Mouse (Mus musculus): ENCODE results near the gene Magi2. TPM values are rescaled to one million over a fixed set of nuclear protein-coding genes. Genes with fewer than 3 reads are reported as not detected.
A peak's percentile ranks its signal among the peaks of the same experiment; 100 is the strongest.

Magi2 gene
- polyA plus RNA-seq, 1 experiment, result 52.8 TPM

GRCm38 (mm10) chr5:19895893-19896292, 669.1 kb downstream of the Magi2 start:
- no peak overlapping the region for H3K27ac ChIP-seq (ENCODE audit: insufficient read depth, low read length)
- no peak overlapping the region for H3K4me3 ChIP-seq (ENCODE audit: insufficient read depth, low read length)
- H3K4me1 ChIP-seq (ENCODE audit: control insufficient read depth, insufficient read depth, low read length), result no peaks in the 10 kb centered on the region
- TF ChIP-seq CTCF (IDR thresholded peaks at IDR 0.05; ENCODE audit: extremely low read depth, insufficient read depth, low read length) (no peak), POLR2A (IDR thresholded peaks at IDR 0.05; ENCODE audit: extremely low read depth, insufficient read depth, low read length) (no peak)

GRCm38 (mm10) chr5:19901625-19902024, 674.8 kb downstream of the Magi2 start:
- no peaks in the 10 kb centered on the region for H3K4me1 ChIP-seq (ENCODE audit: control insufficient read depth, insufficient read depth, low read length)
- H3K4me3 ChIP-seq (ENCODE audit: insufficient read depth, low read length), result no peak overlapping the region
- no peak for TF ChIP-seq POLR2A (IDR thresholded peaks at IDR 0.05; ENCODE audit: extremely low read depth, insufficient read depth, low read length)
- TF ChIP-seq CTCF (IDR thresholded peaks at IDR 0.05; ENCODE audit: extremely low read depth, insufficient read depth, low read length), result no peak
- no peak overlapping the region for H3K27ac ChIP-seq (ENCODE audit: insufficient read depth, low read length)

DNA sequence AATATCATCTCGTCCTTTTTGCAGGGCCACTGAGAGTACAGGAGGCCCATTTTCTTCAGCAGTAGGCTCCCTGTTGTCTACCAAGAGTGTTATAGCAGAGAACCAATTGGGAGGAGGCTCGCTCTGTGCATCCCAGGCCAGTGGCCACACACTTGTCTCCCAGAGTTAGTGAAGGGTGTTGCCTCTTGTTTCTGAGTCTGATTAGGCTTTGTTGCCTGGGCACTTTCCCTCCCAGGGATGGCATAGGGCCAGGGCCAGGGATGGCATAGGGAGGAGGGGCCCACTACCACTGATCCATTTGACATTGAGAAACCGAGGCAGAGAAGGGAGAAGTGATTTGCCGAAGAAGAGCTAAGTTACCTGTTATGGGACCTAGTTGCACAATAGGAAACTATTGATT, 679.8 kb downstream of the Magi2 start:
- no peak overlapping the region for H3K4me3 ChIP-seq (ENCODE audit: insufficient read depth, low read length)
- peaks cover 2% of the 10 kb centered on the region; the same call in 1 of the 2 replicates for H3K4me1 ChIP-seq (ENCODE audit: control insufficient read depth, insufficient read depth, low read length)
- TF ChIP-seq POLR2A (IDR thresholded peaks at IDR 0.05; ENCODE audit: extremely low read depth, insufficient read depth, low read length) (no peak), CTCF (IDR thresholded peaks at IDR 0.05; ENCODE audit: extremely low read depth, insufficient read depth, low read length) (no peak)
- no peak overlapping the region for H3K27ac ChIP-seq (ENCODE audit: insufficient read depth, low read length)

DNA sequence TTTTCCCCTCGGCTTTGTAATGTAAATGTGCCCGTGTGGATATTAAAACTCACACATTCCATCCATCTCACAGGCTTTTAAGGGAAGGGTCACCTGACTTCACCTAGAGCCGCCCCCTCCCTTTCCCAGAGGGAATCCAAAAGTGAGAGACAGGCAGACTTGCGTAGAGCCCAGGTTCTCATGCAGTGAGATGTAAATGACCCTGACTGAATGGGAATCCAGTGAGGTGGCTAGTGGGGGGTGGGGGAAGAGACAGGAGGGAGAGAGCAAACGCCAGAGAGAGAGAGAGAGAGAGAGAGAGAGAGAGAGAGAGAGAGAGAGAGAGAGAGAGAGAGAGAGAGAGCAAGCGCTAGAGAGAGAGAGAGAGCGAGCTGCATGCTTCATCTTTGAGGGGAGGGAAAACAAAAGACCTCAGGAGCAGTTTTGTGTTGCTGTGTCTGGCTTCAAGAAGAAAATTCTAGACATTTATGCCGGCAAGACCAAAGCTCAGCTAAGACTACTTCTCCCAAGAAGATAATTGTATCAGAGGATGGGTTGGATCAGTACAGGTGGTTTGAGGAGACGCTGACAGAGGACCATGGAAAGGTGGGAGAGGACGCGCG, 680.6 kb downstream of the Magi2 start:
- TF ChIP-seq POLR2A (IDR thresholded peaks at IDR 0.05; ENCODE audit: extremely low read depth, insufficient read depth, low read length), result no peak
- peaks cover 2% of the 10 kb centered on the region; the same call in 1 of the 2 replicates for H3K4me1 ChIP-seq (ENCODE audit: control insufficient read depth, insufficient read depth, low read length)
- peak overlapping the region; percentile 88 for H3K27ac ChIP-seq (ENCODE audit: insufficient read depth, low read length)
- peak overlapping the region; percentile 64 for H3K4me3 ChIP-seq (ENCODE audit: insufficient read depth, low read length)

DNA sequence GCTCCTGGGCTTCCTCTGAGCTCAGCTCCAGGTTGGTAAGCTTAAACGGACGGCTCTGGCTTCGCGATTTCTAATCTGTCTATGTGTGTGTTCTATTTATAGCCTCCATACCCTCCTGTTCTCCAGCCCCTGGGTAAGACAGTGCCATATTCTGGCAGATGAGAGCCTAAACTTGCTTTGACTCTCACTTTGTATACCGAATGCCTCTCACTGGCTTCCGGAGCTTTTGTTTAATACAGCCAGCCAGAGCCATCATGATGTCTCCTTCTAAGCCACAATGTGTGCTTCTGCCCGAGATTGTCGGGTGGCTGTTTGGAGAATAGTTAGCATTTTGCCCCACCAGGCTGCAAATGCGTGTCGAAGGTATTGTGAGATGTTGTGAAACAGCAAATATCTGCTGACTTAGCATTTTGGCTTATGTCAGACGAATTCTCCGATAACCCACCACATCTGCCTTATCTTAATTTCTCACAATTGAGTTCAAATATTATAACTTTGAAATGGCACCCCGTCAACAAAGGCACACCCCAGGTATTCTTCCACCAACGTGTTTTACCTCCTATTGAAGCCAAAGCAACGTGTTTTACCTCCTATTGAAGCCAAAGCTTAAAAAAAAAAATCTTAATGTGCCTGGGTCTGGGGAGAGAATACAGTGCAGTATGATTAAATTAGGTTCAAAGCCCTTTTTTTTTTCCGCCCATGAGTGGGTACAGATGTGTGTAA, 681.3 kb downstream of the Magi2 start:
- Histone ChIP-seq H3K4me1 (ENCODE audit: control insufficient read depth, insufficient read depth, low read length) (peaks cover 2% of the 10 kb centered on the region; the same call in 1 of the 2 replicates), H3K4me3 (ENCODE audit: insufficient read depth, low read length) (peak overlapping the region; percentile 64), H3K27ac (ENCODE audit: insufficient read depth, low read length) (peak overlapping the region; percentile 88)
- TF ChIP-seq CTCF (IDR thresholded peaks at IDR 0.05; ENCODE audit: extremely low read depth, insufficient read depth, low read length), result no peak
- peak; percentile 36; the same call in 1 of the 2 replicates for TF ChIP-seq POLR2A (IDR thresholded peaks at IDR 0.05; ENCODE audit: extremely low read depth, insufficient read depth, low read length)

DNA sequence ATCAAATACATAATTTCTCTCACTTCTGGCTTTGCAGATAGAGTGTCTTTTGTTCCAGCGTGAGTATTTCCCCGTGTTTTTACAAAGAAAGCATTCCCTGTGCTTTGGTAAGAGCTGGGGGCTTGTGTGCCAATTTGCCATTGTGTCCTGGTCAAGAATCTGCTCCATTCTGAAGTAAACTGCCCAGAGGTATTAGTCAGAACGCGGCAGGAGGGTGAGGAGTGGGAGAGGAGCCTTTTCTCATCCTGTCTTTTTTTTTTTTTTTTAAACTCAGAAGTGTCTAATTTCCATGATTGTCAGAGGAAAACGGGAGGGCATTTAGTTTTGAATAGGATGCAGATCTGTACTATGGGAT, 681.8 kb downstream of the Magi2 start:
- Histone ChIP-seq H3K4me3 (ENCODE audit: insufficient read depth, low read length) (peak overlapping the region; percentile 64), H3K4me1 (ENCODE audit: control insufficient read depth, insufficient read depth, low read length) (peaks cover 2% of the 10 kb centered on the region; the same call in 1 of the 2 replicates), H3K27ac (ENCODE audit: insufficient read depth, low read length) (peak overlapping the region; percentile 88)
- no peak for TF ChIP-seq POLR2A (IDR thresholded peaks at IDR 0.05; ENCODE audit: extremely low read depth, insufficient read depth, low read length)
- TF ChIP-seq CTCF (IDR thresholded peaks at IDR 0.05; ENCODE audit: extremely low read depth, insufficient read depth, low read length), result no peak

DNA sequence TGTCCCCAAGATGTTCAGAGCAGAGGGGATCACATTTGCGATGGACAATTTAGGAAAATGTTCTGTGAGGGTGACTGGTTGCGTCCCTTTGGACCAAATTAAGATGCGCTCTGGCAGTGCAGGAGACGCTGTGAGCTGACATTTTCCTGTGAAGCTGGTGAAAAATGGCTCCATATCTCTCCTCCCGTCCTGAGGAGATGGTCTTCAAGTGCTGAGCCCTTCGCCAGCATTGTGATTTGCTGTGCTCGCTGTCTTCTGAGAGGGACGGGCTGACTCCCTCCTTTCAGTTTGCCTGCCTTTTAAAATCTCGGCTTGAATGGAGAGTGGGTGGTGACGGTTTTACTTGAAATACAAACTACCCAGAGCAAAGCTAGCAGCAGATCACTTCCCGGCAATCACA, 682.2 kb downstream of the Magi2 start:
- peak overlapping the region; percentile 88 for H3K27ac ChIP-seq (ENCODE audit: insufficient read depth, low read length)
- peak overlapping the region; percentile 64 for H3K4me3 ChIP-seq (ENCODE audit: insufficient read depth, low read length)
- TF ChIP-seq POLR2A (IDR thresholded peaks at IDR 0.05; ENCODE audit: extremely low read depth, insufficient read depth, low read length) (peak; percentile 96), CTCF (IDR thresholded peaks at IDR 0.05; ENCODE audit: extremely low read depth, insufficient read depth, low read length) (no peak)
- H3K4me1 ChIP-seq (ENCODE audit: control insufficient read depth, insufficient read depth, low read length), result peaks cover 2% of the 10 kb centered on the region; the same call in 1 of the 2 replicates

DNA sequence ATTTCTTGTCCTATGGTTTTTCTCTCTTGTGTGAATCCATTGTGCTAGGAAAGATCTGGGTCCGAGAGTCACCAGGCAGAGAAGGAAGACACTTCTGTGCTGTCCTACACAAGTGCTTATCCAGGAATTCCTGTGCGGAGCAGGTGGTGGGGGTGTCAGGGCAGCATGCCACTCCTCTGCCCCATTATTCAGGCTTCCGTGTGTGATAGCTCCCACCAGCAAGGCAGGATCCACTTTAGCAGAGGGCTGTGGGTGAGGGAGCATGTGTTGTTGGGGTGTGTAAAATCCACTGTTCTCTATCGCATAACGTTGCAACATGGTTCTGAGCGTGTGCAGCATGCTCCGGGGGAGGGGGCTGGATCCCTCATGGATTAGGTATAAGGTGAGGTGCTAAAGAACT, 682.8 kb downstream of the Magi2 start:
- Histone ChIP-seq H3K4me3 (ENCODE audit: insufficient read depth, low read length) (peak overlapping the region; percentile 64), H3K27ac (ENCODE audit: insufficient read depth, low read length) (no peak overlapping the region), H3K4me1 (ENCODE audit: control insufficient read depth, insufficient read depth, low read length) (peaks cover 2% of the 10 kb centered on the region; the same call in 1 of the 2 replicates)
- no peak for TF ChIP-seq CTCF (IDR thresholded peaks at IDR 0.05; ENCODE audit: extremely low read depth, insufficient read depth, low read length)
- no peak for TF ChIP-seq POLR2A (IDR thresholded peaks at IDR 0.05; ENCODE audit: extremely low read depth, insufficient read depth, low read length)

DNA sequence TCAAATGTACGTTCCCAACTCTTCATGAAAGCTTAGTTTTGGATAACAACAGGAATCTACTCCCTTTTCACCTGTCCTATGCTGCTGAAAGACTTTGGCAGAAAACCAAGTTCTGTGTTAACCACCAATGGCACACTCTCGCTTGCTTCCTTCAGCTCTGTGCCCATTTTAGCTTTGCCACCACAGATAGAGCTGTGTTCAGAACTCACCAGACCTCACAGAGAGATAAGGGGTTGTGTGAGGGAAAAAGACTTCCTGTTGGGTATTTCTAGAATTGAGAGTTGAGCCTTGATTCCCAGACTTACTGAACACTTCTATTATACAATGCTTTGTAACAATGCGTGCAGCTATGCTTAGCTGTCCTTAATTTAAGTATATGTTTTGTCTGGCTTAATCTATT, 705.3 kb downstream of the Magi2 start:
- peaks cover 1% of the 10 kb centered on the region; the same call in 1 of the 2 replicates for H3K4me1 ChIP-seq (ENCODE audit: control insufficient read depth, insufficient read depth, low read length)
- TF ChIP-seq POLR2A (IDR thresholded peaks at IDR 0.05; ENCODE audit: extremely low read depth, insufficient read depth, low read length) (no peak), CTCF (IDR thresholded peaks at IDR 0.05; ENCODE audit: extremely low read depth, insufficient read depth, low read length) (no peak)
- H3K4me3 ChIP-seq (ENCODE audit: insufficient read depth, low read length), result no peak overlapping the region
- H3K27ac ChIP-seq (ENCODE audit: insufficient read depth, low read length), result no peak overlapping the region

DNA sequence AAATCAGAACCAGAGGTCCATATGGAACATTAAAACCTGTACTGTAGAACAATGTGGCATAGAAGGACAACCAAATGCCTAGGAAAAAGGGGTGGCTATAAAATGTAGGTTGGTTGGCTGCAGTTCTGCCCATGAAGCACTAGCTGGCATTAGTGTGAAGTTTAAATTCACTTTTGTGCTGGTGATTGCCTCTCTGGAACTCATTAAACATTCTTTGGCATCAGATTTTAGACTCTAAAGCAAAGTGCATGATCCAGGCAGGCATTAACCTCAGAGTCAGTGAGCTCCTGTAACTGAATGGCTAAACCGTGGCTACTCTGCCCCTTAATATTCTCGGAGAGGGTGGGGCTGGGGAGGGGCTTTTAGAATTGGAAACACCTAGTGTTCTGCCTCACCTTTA, 706.4 kb downstream of the Magi2 start:
- TF ChIP-seq POLR2A (IDR thresholded peaks at IDR 0.05; ENCODE audit: extremely low read depth, insufficient read depth, low read length), result no peak
- TF ChIP-seq CTCF (IDR thresholded peaks at IDR 0.05; ENCODE audit: extremely low read depth, insufficient read depth, low read length), result peak; percentile 34; the same call in 1 of the 2 replicates
- H3K4me1 ChIP-seq (ENCODE audit: control insufficient read depth, insufficient read depth, low read length), result peaks cover 3% of the 10 kb centered on the region; the same call in 1 of the 2 replicates
- H3K27ac ChIP-seq (ENCODE audit: insufficient read depth, low read length), result no peak overlapping the region
- H3K4me3 ChIP-seq (ENCODE audit: insufficient read depth, low read length), result no peak overlapping the region
